Mouse (Mus musculus): ENCODE results near the gene Znhit1.

DNA sequence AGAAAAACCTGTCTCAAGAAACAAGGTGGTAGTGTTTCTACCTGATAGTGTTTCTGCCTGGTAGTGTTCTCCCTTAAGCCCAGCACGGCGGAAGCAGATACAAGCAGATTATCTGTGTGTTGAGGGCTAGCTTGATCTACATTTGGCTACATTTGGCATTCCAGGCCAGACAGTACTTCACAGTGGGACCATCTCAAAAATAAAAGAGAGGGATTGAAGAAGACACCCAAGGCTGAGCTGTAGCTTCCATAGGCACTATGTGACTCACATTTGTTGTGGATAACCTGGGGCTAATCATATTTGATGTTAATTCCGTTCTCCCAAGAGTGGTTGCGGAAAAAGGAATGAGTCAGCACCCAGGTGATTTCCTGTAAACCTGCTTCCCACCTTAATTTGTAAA lies 35.7 kb downstream of the Znhit1 start:
- TF ChIP-seq CTCF (IDR thresholded peaks at IDR 0.05; ENCODE audit: low read depth) (no peak), EP300 (optimal IDR thresholded peaks at IDR 0.05) (no peak)
